Mouse (Mus musculus) forebrain, embryonic 14.5 days (tissue): ENCODE measurements around the gene Hoxc12. TPM values are rescaled to one million over a fixed set of nuclear protein-coding genes. Genes with fewer than 3 reads are reported as not detected.

Source experiments
- ATAC-seq: fragments of 200-750 bp; cut with Nextera tagmentation; 2 replicates; pipeline ENCODE4 v1.8.0; 2017; ENCODE audit warnings: mild to moderate bottlenecking, moderate library complexity
- DNase-seq: peaks from one replicate; pipeline ENCODE4 v3.0.0-alpha.2; 2015; ENCODE audit warnings: low spot score
- H3K27ac ChIP-seq: fragments of 300-500 bp; sonication (generic); 2 replicates; pipeline ENCODE4 v1.5.1; 2014; ENCODE audit warnings: low read depth, mild to moderate bottlenecking, control low read depth, low read length, moderate library complexity
- H3K27me3 ChIP-seq: fragments of 300-500 bp; sonication (generic); replicated peaks from 2 replicates; pipeline ENCODE4 v1.6.1; 2014; ENCODE audit warnings: low read length, control low read depth, mixed read lengths; ENCODE audit not compliant: control insufficient read depth, insufficient read depth
- H3K36me3 ChIP-seq: fragments of 300-500 bp; sonication (generic); 2 replicates; pipeline ENCODE4 v1.6.1; 2014; ENCODE audit warnings: low read length, control low read depth; ENCODE audit not compliant: control insufficient read depth, insufficient read depth
- H3K4me1 ChIP-seq: fragments of 300-500 bp; sonication (generic); 2 replicates; pipeline ENCODE4 v1.6.1; 2014; ENCODE audit warnings: antibody characterized with exemption, low read length, control low read depth; ENCODE audit not compliant: control insufficient read depth, insufficient read depth
- H3K4me2 ChIP-seq: fragments of 300-500 bp; sonication (generic); 2 replicates; pipeline ENCODE4 v1.6.1; 2014; ENCODE audit warnings: mild to moderate bottlenecking, control low read depth, low read length
- H3K4me3 ChIP-seq: fragments of 300-500 bp; sonication (generic); 2 replicates; pipeline ENCODE4 v1.5.1; 2014; ENCODE audit warnings: low read depth, low read length, control low read depth
- H3K9ac ChIP-seq: fragments of 300-500 bp; sonication (generic); 2 replicates; pipeline ENCODE4 v1.6.1; 2014; ENCODE audit warnings: mild to moderate bottlenecking, low read length, control low read depth, moderate library complexity
- H3K9me3 ChIP-seq: fragments of 300-500 bp; sonication (generic); replicated peaks from 2 replicates; pipeline ENCODE4 v1.6.1; 2016; ENCODE audit warnings: low read length, control low read depth, mixed read lengths; ENCODE audit not compliant: control insufficient read depth
- WGBS: fragments of 180-500 bp; shearing (Covaris S2); extraction: QIAGEN DNeasy Blood & Tissue Kit; methylation state at CpG from one replicate; pipeline ENCODE4 v1.1.7; 2014; 5-methylcytosine and 5-hydroxymethylcytosine counted together
- polyA plus RNA-seq: library from polyadenylated mRNA; unstranded; fragments of >200 nt; fragmentation: Nextera tagmentation; extraction: Ambion mirVana; gene quantifications from 2 replicates; pipeline ENCODE4 v1.2.1, GENCODE M21; 2014

Hoxc12 gene
- polyA plus RNA-seq, 1 experiment from 2014 or later: not detected

GRCm38 (mm10) chr15:102967312-102967510 is 30.7 kb downstream of the Hoxc12 start, which contains the start of gene Hoxc5:
Hoxc5 (plus strand) TSS chr15:102967443.
- Histone ChIP-seq H3K4me1 (no peaks in the 10 kb centered on the region), H3K4me3 (peak within 1 kb of the TSS; percentile 2; the same call in 1 of the 2 replicates), H3K9ac (no peak within 1 kb of the TSS), H3K27me3 (peaks cover 98% of the 10 kb centered on the region), H3K27ac (no peak within 1 kb of the TSS), H3K9me3 (no peaks in the 10 kb centered on the region), H3K36me3 (no peaks in the 10 kb centered on the region), H3K4me2 (no peak within 1 kb of the TSS)
- WGBS: 3% methylated on average over 12 of the region's 12 CpGs
- ATAC-seq (no peak), DNase-seq (no peak)

DNA sequence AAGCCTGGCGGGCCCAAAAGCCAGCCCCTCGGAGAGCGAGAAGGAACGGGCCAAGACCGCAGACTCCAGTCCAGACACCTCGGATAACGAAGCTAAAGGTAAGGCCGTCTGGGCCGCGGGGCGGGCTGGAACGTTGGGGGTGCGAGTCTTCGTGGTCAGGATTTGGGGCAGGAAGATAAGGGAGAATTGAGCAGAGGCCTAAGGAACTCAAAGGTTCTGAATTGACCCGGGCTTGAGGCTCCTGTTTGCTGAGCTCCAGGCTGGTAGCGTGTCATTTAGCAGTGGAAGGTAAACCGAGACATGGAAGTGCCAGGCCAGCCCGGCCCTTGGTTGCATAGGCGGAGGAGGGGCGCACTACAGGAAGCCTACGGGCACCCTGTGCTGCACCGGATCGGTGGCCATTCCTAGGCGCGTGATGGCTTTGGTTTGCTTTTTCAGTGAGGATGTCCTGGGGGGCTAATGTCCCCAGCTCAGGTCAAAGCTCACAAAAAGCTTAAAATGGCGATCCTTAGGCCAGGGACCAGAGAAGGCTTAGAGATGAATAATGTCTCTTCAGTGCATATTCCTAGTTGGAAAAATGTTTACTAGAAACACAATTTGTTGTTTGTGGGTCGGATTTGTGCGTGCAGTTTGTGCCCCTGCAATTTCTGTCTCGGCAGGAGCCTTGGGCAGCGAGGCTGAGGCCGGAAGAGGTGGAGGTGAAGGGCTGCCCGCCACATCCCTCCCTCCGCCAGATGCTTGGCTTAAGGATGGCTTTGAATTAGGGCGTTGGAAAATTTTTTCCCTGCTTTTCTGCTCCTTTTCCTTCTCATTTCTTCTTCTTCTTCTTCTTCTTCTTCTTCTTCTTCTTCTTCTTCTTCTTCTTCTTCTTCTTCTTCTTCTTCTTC is 31.2 kb downstream of the Hoxc12 start:
- Histone ChIP-seq H3K9ac (no peak overlapping the region), H3K4me2 (no peak overlapping the region), H3K27ac (no peak overlapping the region), H3K9me3 (no peaks in the 10 kb centered on the region), H3K4me3 (no peak overlapping the region), H3K27me3 (peaks cover 98% of the 10 kb centered on the region), H3K4me1 (no peaks in the 10 kb centered on the region), H3K36me3 (no peaks in the 10 kb centered on the region)
- ATAC-seq (no peak), DNase-seq (no peak)
- WGBS: 2% methylated on average over 34 of the region's 34 CpGs

- WGBS: 34% methylated on average over 1 of the region's 1 CpGs
- ATAC-seq (no peak), DNase-seq (no peak)
These were observed 32.7 kb downstream of the Hoxc12 start for GRCm38 (mm10) chr15:102969296-102969695.

GRCm38 (mm10) chr15:102970740-102971139 is 34.2 kb downstream of the Hoxc12 start:
- Histone ChIP-seq H3K4me2 (no peak overlapping the region), H3K9me3 (no peaks in the 10 kb centered on the region), H3K27me3 (peaks cover 99% of the 10 kb centered on the region), H3K36me3 (no peaks in the 10 kb centered on the region), H3K4me1 (no peaks in the 10 kb centered on the region), H3K27ac (no peak overlapping the region), H3K4me3 (no peak overlapping the region), H3K9ac (no peak overlapping the region)
- WGBS: under 1% methylated on average over 12 of the region's 12 CpGs
- DNase-seq (peak; percentile 60), ATAC-seq (no peak)

More at GRCm38 (mm10) chr15:102969296-102969695, 32.7 kb downstream of the Hoxc12 start:
- Histone ChIP-seq H3K9ac (no peak overlapping the region), H3K4me3 (no peak overlapping the region), H3K27me3 (peaks cover 99% of the 10 kb centered on the region), H3K4me2 (no peak overlapping the region), H3K36me3 (no peaks in the 10 kb centered on the region), H3K9me3 (no peaks in the 10 kb centered on the region), H3K4me1 (no peaks in the 10 kb centered on the region), H3K27ac (no peak overlapping the region)

DNA sequence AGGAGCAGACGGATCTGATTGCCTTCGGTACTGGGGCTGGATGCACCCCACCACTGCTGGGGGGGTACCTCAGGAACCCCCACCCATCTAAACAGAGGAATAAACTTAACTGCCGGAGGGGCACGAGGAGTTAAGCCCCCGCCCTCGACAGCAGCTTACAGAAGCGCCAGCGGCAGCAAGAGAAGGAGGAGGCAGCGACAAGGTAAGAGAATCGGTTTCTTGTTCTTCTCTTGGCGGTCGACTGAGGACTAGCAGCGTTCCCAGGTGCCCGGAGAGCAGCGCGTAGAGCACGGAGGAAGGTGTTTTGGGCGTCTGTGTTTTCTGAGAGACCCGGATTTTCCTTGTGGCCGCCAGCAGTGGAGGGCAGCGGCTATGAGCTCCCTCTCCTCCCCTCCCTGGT is 35.7 kb downstream of the Hoxc12 start:
- no peak overlapping the region for H3K4me3 ChIP-seq
- peaks cover 98% of the 10 kb centered on the region for H3K27me3 ChIP-seq
- H3K9me3 ChIP-seq: no peaks in the 10 kb centered on the region
- H3K4me1 ChIP-seq: no peaks in the 10 kb centered on the region
- ATAC-seq: no peak
- no peak overlapping the region for H3K27ac ChIP-seq
- H3K9ac ChIP-seq: no peak overlapping the region
- no peaks in the 10 kb centered on the region for H3K36me3 ChIP-seq
- 1% methylated on average over 21 of the region's 21 CpGs for WGBS
- DNase-seq: no peak
- H3K4me2 ChIP-seq: no peak overlapping the region

GRCm38 (mm10) chr15:102972753-102973152 is 36.2 kb downstream of the Hoxc12 start:
- Histone ChIP-seq H3K27ac (no peak overlapping the region), H3K9me3 (no peaks in the 10 kb centered on the region), H3K36me3 (no peaks in the 10 kb centered on the region), H3K9ac (no peak overlapping the region), H3K27me3 (peaks cover 98% of the 10 kb centered on the region), H3K4me1 (no peaks in the 10 kb centered on the region), H3K4me2 (no peak overlapping the region), H3K4me3 (no peak overlapping the region)
- ATAC-seq (no peak), DNase-seq (no peak)
- WGBS: 2% methylated on average over 6 of the region's 6 CpGs

- H3K4me3 ChIP-seq: no peak overlapping the region
- H3K4me2 ChIP-seq: no peak overlapping the region
- ATAC-seq: no peak
- no peaks in the 10 kb centered on the region for H3K9me3 ChIP-seq
- peaks cover 99% of the 10 kb centered on the region for H3K27me3 ChIP-seq
- DNase-seq: no peak
- no peak overlapping the region for H3K9ac ChIP-seq
- no peaks in the 10 kb centered on the region for H3K36me3 ChIP-seq
- WGBS: 5% methylated on average over 7 of the region's 7 CpGs
- H3K27ac ChIP-seq: no peak overlapping the region
- no peaks in the 10 kb centered on the region for H3K4me1 ChIP-seq
These were observed 38.5 kb downstream of the Hoxc12 start for GRCm38 (mm10) chr15:102975034-102975433.

DNA sequence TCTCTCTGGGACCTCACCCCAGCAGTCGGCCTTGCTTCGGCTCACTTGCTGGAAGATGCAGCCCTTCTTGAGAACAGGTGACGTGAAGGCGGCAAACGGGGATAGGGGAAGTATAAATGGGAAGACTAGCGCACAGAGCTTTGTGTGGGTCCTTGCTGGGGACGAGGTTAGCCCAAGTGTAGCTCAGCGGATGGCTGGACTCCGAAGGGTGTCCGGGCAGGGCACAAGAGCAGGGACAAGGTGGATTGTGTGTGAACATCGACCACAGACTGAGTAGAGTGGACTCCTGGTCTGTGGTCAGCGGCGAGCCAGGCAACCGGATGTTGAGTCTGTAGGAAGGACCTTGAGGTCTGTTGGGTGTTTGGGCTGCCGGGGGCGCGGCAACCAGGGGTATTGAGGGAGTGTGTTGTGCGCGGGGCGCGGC is 39.1 kb downstream of the Hoxc12 start:
- DNase-seq (no peak), ATAC-seq (no peak)
- Histone ChIP-seq H3K27me3 (peaks cover 98% of the 10 kb centered on the region), H3K27ac (no peak overlapping the region), H3K9me3 (no peaks in the 10 kb centered on the region), H3K36me3 (no peaks in the 10 kb centered on the region), H3K4me2 (no peak overlapping the region), H3K9ac (no peak overlapping the region), H3K4me1 (no peaks in the 10 kb centered on the region), H3K4me3 (no peak overlapping the region)
- under 1% methylated on average over 21 of the region's 21 CpGs for WGBS

DNA sequence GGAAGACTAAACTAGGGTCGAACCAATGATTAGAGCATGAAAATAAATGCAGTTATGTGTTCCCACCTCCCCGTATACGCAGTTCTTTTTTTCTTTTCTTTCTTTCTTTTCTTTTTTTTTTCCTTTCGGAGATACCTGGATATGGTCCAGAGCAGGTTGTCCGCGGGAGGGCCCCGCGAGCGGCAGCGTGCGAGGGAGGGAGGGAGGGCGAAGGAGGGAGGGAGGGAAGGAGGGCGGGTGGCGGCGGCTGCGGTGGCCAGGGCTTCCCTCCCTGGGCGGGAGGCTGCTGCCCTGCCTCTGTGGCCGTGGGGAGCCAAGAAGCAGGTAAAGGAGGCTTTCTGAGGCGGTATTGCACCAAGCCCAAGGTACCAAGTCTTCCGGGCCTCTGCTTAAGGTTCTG is 39.6 kb downstream of the Hoxc12 start, which contains the start of gene Hoxc9:
Gene Hoxc9 (plus strand): TSS at position 269 of the 400 bp plus-strand sequence.
- Histone ChIP-seq H3K9me3 (no peaks in the 10 kb centered on the region), H3K36me3 (no peaks in the 10 kb centered on the region), H3K27me3 (peaks cover 98% of the 10 kb centered on the region), H3K9ac (no peak within 1 kb of the TSS), H3K4me1 (no peaks in the 10 kb centered on the region), H3K4me3 (no peak within 1 kb of the TSS), H3K4me2 (no peak within 1 kb of the TSS), H3K27ac (no peak within 1 kb of the TSS)
- under 1% methylated on average over 19 of the region's 20 CpGs for WGBS
- DNase-seq (no peak), ATAC-seq (no peak)
